Mouse (Mus musculus) B cell, adult 62 days (primary cell): ENCODE measurements around the gene Ankrd13b. TPM values are rescaled to one million over a fixed set of nuclear protein-coding genes. Genes with fewer than 3 reads are reported as not detected.

Experiments used
- total RNA-seq: library from RNA; stranded (reverse); gene quantifications from 4 replicates; pipeline ENCODE4 v1.2.4, GENCODE M21; 2023

Gene Ankrd13b
- 0.91 to 2.4 TPM (median 1.3 TPM) in 4 replicates for total RNA-seq

DNA sequence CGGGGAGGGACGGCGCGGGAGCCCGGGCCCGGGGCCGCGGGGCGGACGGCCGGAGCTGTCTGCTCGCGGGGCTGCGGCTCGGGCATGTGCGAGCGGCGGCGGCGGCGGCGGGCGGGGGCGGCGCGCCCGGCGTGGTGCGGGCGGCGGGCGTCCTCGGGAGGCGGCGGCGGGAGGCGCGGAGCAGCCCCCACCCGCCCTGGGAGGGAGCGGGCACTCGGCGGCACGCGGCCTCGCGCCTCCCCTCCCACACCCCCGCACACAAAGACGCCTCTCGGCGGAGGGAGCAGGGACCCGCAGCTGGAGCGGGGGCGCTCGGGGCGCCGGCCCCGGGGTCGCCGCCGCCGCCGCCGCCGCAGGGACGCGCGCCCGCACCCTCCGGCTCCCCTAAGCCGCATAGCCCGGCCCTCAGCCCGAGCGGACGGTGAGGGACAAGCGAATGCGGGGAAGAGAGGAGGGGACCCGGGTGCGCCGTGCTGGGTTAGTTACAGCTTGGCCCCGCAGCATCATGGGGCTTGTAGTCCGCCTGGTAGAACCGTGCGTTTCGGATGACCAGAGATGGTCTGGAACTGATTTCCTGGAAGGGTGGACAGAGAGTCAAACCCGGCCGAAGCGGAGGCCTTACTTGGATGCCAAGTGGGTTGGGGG, at the start of gene Ankrd13b:
TSS of gene Ankrd13b (minus strand) at position 88 of the 645 bp plus-strand sequence.

DNA sequence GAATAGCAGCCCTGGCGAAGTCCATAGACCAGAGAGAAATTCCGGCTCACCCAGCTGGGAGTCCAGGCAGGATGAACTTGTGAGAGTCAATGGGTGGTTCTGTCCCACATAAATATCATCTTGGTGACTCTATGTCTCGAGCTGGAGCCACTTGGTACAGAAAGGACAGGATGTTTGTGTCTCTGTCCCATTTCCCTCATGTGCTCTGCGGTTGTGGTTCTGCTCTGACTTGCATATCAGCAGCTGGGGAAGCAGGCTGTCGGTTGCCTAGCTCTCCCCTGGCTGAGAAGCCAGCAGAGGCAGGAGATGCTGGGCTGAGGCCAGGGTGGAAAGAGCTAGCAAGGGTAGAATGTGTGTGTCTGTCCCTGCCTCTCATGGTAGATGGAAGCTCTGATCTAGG, 29.6 kb upstream of the Ankrd13b start, which contains the start of gene Gm10392:
TSS of gene Gm10392 (minus strand) at position 156 of the 400 bp plus-strand sequence.

GRCm38 (mm10) chr11:77515637-77516552, 26.4 kb upstream of the Ankrd13b start, which contains the start of gene Trp53i13:
Trp53i13 (minus strand) TSS chr11:77515980.

GRCm38 (mm10) chr11:77514832-77515636, 25.6 kb upstream of the Ankrd13b start, which contains the start of gene Abhd15:
Abhd15 (plus strand) TSS chr11:77515121.

GRCm38 (mm10) chr11:77493512-77494343, 4.2 kb upstream of the Ankrd13b start, which contains the start of gene Git1:
Git1 (plus strand) TSS chr11:77493562.

GRCm38 (mm10) chr11:77462283-77463100, 27.0 kb downstream of the Ankrd13b start, which contains the start of gene Coro6:
Coro6 (plus strand) TSS chr11:77462411.

Other genes with a start within 250 kb of the Ankrd13b start
- 0.39 to 0.66 TPM (median 0.50 TPM) in 4 replicates for gene Coro6, start 27.3 kb downstream of the Ankrd13b start, total RNA-seq
- gene Git1, start 3.9 kb upstream of the Ankrd13b start, total RNA-seq: 42.1 to 47.7 TPM (median 45.0 TPM) in 4 replicates
- gene Abhd15, start 25.4 kb upstream of the Ankrd13b start, total RNA-seq: 0.27 to 1.1 TPM (median 0.56 TPM) in 4 replicates
- 5.0 to 12.0 TPM (median 8.4 TPM) in 4 replicates for gene Trp53i13, start 26.3 kb upstream of the Ankrd13b start, total RNA-seq
- gene Gm10392, start 29.5 kb upstream of the Ankrd13b start, total RNA-seq: 0.44 to 0.55 TPM (median 0.54 TPM) in 3 of 4 replicates, not detected in the other
- 47.0 to 47.6 TPM (median 47.4 TPM) in 4 replicates for gene Taok1, start 118.1 kb upstream of the Ankrd13b start, total RNA-seq
- 103 to 110 TPM (median 108 TPM) in 4 replicates for gene Nufip2, start 196.5 kb upstream of the Ankrd13b start, total RNA-seq
- gene Cryba1, start 235.6 kb upstream of the Ankrd13b start, total RNA-seq: not detected in 4 replicates